Mouse (Mus musculus) hindbrain, embryonic 12.5 days (tissue): ENCODE measurements at regions not wholly inside any gene's neighbourhood (a gene's known extent, or its start where the extent isn't known, plus 50 kb on each side); places are given as distances from the start of the nearest gene placed in this dataset.

Experiments used
- ATAC-seq: fragments of 200-750 bp; cut with Nextera tagmentation; 2 replicates; pipeline ENCODE4 v1.8.0; 2017; ENCODE audit warnings: moderate TSS enrichment; ENCODE audit not compliant: low FRiP score
- H3K27ac ChIP-seq: fragments of 300-500 bp; sonication (generic); 2 replicates; pipeline ENCODE4 v1.5.1; 2016; ENCODE audit warnings: mild to moderate bottlenecking
- H3K27me3 ChIP-seq: fragments of 300-500 bp; sonication (generic); 2 replicates; pipeline ENCODE4 v1.6.1; 2016; ENCODE audit warnings: mild to moderate bottlenecking
- H3K36me3 ChIP-seq: fragments of 300-500 bp; sonication (generic); 2 replicates; pipeline ENCODE4 v1.6.1; 2016; ENCODE audit warnings: mild to moderate bottlenecking
- H3K4me1 ChIP-seq: fragments of 300-500 bp; sonication (generic); 2 replicates; pipeline ENCODE4 v1.6.1; 2016
- H3K4me2 ChIP-seq: fragments of 300-500 bp; sonication (generic); replicated peaks from 2 replicates; pipeline ENCODE4 v1.6.1; 2016; ENCODE audit warnings: mild to moderate bottlenecking
- H3K4me3 ChIP-seq: fragments of 300-500 bp; sonication (generic); 2 replicates; pipeline ENCODE4 v1.5.1; 2016; ENCODE audit warnings: mild to moderate bottlenecking
- H3K9ac ChIP-seq: fragments of 300-500 bp; sonication (generic); 2 replicates; pipeline ENCODE4 v1.6.1; 2016; ENCODE audit warnings: mild to moderate bottlenecking, moderate library complexity
- H3K9me3 ChIP-seq: fragments of 300-500 bp; sonication (generic); replicated peaks from 2 replicates; pipeline ENCODE4 v1.6.1; 2016; ENCODE audit warnings: mild to moderate bottlenecking
- WGBS: fragments of 180-500 bp; shearing (Covaris S2); methylation state at CpG from one replicate; pipeline ENCODE4 v1.1.7; 2016; 5-methylcytosine and 5-hydroxymethylcytosine counted together

GRCm38 (mm10) chr1:193702707-193703419 lies 332.8 kb upstream of the Camk1g start:
- H3K36me3 ChIP-seq, result no peaks in the 10 kb centered on the region
- H3K27ac ChIP-seq, result peak overlapping the region; percentile 50
- no peaks in the 10 kb centered on the region for H3K9me3 ChIP-seq
- peak overlapping the region; percentile 53 for H3K4me2 ChIP-seq
- H3K4me1 ChIP-seq, result peaks cover 13% of the 10 kb centered on the region
- H3K27me3 ChIP-seq, result 0 out of 2 replicates have a peak, but pooled peaks cover 4% of the 10 kb centered on the region
- peak overlapping the region; percentile 45 for H3K9ac ChIP-seq
- peak overlapping the region; percentile 24; the same call in 1 of the 2 replicates for H3K4me3 ChIP-seq
- ATAC-seq, result peak; percentile 43
- 15% methylated on average over 15 of the region's 15 CpGs for WGBS

- no peak overlapping the region for H3K9ac ChIP-seq
- H3K36me3 ChIP-seq, result no peaks in the 10 kb centered on the region
- no peak overlapping the region for H3K27ac ChIP-seq
- 0 out of 2 replicates have a peak, but pooled peaks cover 4% of the 10 kb centered on the region for H3K27me3 ChIP-seq
- H3K4me3 ChIP-seq, result no peak overlapping the region
- H3K4me1 ChIP-seq, result peaks cover 16% of the 10 kb centered on the region
- no peaks in the 10 kb centered on the region for H3K9me3 ChIP-seq
- ATAC-seq, result no peak
- WGBS, result 73% methylated on average over 3 of the region's 3 CpGs
- H3K4me2 ChIP-seq, result no peak overlapping the region
Observed at GRCm38 (mm10) chr1:193700217-193700616, 330.1 kb upstream of the Camk1g start.

GRCm38 (mm10) chr1:193698603-193699266 lies 328.6 kb upstream of the Camk1g start:
- peak; percentile 50 for ATAC-seq
- 0 out of 2 replicates have a peak, but pooled peaks cover 4% of the 10 kb centered on the region for H3K27me3 ChIP-seq
- peak overlapping the region; percentile 37; the same call in 1 of the 2 replicates for H3K27ac ChIP-seq
- peaks cover 16% of the 10 kb centered on the region for H3K4me1 ChIP-seq
- no peak overlapping the region for H3K4me3 ChIP-seq
- no peaks in the 10 kb centered on the region for H3K9me3 ChIP-seq
- no peaks in the 10 kb centered on the region for H3K36me3 ChIP-seq
- no peak overlapping the region for H3K9ac ChIP-seq
- H3K4me2 ChIP-seq, result no peak overlapping the region
- WGBS, result 8% methylated on average over 7 of the region's 7 CpGs

- no peaks in the 10 kb centered on the region for H3K9me3 ChIP-seq
- ATAC-seq, result peak; percentile 36; the same call in 1 of the 2 replicates
- no peak overlapping the region for H3K27ac ChIP-seq
- H3K27me3 ChIP-seq, result 0 out of 2 replicates have a peak, but pooled peaks cover 4% of the 10 kb centered on the region
- H3K4me3 ChIP-seq, result no peak overlapping the region
- peaks cover 18% of the 10 kb centered on the region for H3K4me1 ChIP-seq
- no peak overlapping the region for H3K9ac ChIP-seq
- 86% methylated on average over 3 of the region's 3 CpGs for WGBS
- H3K36me3 ChIP-seq, result no peaks in the 10 kb centered on the region
- H3K4me2 ChIP-seq, result no peak overlapping the region
Observed at GRCm38 (mm10) chr1:193697857-193698256, 327.8 kb upstream of the Camk1g start.

- no peak overlapping the region for H3K27ac ChIP-seq
- no peak overlapping the region for H3K9ac ChIP-seq
- H3K4me1 ChIP-seq, result peaks cover 17% of the 10 kb centered on the region
- H3K27me3 ChIP-seq, result 0 out of 2 replicates have a peak, but pooled peaks cover 4% of the 10 kb centered on the region
- H3K9me3 ChIP-seq, result no peaks in the 10 kb centered on the region
- no peaks in the 10 kb centered on the region for H3K36me3 ChIP-seq
- no peak for ATAC-seq
- H3K4me2 ChIP-seq, result no peak overlapping the region
- 39% methylated on average over 4 of the region's 4 CpGs for WGBS
- no peak overlapping the region for H3K4me3 ChIP-seq
Observed at GRCm38 (mm10) chr1:193697001-193697400, 326.9 kb upstream of the Camk1g start.

GRCm38 (mm10) chr1:193692991-193693390 lies 322.9 kb upstream of the Camk1g start:
- no peak for ATAC-seq
- no peaks in the 10 kb centered on the region for H3K9me3 ChIP-seq
- peaks cover 23% of the 10 kb centered on the region for H3K4me1 ChIP-seq
- no peak overlapping the region for H3K4me2 ChIP-seq
- H3K36me3 ChIP-seq, result no peaks in the 10 kb centered on the region
- H3K27me3 ChIP-seq, result no peaks in the 10 kb centered on the region
- H3K4me3 ChIP-seq, result no peak overlapping the region
- WGBS, result 24% methylated on average over 3 of the region's 3 CpGs
- no peak overlapping the region for H3K9ac ChIP-seq
- no peak overlapping the region for H3K27ac ChIP-seq

GRCm38 (mm10) chr1:193689601-193690000 lies 319.5 kb upstream of the Camk1g start:
- no peaks in the 10 kb centered on the region for H3K9me3 ChIP-seq
- peaks cover 19% of the 10 kb centered on the region for H3K4me1 ChIP-seq
- H3K36me3 ChIP-seq, result no peaks in the 10 kb centered on the region
- H3K27ac ChIP-seq, result no peak overlapping the region
- 50% methylated on average over 4 of the region's 4 CpGs for WGBS
- H3K27me3 ChIP-seq, result no peaks in the 10 kb centered on the region
- no peak for ATAC-seq
- no peak overlapping the region for H3K4me2 ChIP-seq
- no peak overlapping the region for H3K9ac ChIP-seq
- no peak overlapping the region for H3K4me3 ChIP-seq

GRCm38 (mm10) chr1:193682917-193683316 lies 312.8 kb upstream of the Camk1g start:
- no peak overlapping the region for H3K4me2 ChIP-seq
- H3K27ac ChIP-seq, result no peak overlapping the region
- no peaks in the 10 kb centered on the region for H3K36me3 ChIP-seq
- H3K4me3 ChIP-seq, result no peak overlapping the region
- ATAC-seq, result no peak
- 53% methylated on average over 2 of the region's 2 CpGs for WGBS
- H3K9ac ChIP-seq, result no peak overlapping the region
- no peaks in the 10 kb centered on the region for H3K27me3 ChIP-seq
- no peaks in the 10 kb centered on the region for H3K9me3 ChIP-seq
- no peaks in the 10 kb centered on the region for H3K4me1 ChIP-seq

- H3K4me2 ChIP-seq, result no peak overlapping the region
- H3K4me3 ChIP-seq, result no peak overlapping the region
- 81% methylated on average over 2 of the region's 2 CpGs for WGBS
- H3K9ac ChIP-seq, result no peak overlapping the region
- no peaks in the 10 kb centered on the region for H3K27me3 ChIP-seq
- no peak overlapping the region for H3K27ac ChIP-seq
- no peaks in the 10 kb centered on the region for H3K4me1 ChIP-seq
- no peaks in the 10 kb centered on the region for H3K9me3 ChIP-seq
- no peaks in the 10 kb centered on the region for H3K36me3 ChIP-seq
- ATAC-seq, result no peak
Observed at GRCm38 (mm10) chr1:193678448-193678847, 308.4 kb upstream of the Camk1g start.

- WGBS, result 37% methylated on average over 3 of the region's 3 CpGs
- Histone ChIP-seq H3K4me3 (no peak overlapping the region), H3K4me1 (0 out of 2 replicates have a peak, but pooled peaks cover 7% of the 10 kb centered on the region), H3K9me3 (no peaks in the 10 kb centered on the region), H3K9ac (no peak overlapping the region), H3K27ac (no peak overlapping the region), H3K4me2 (no peak overlapping the region), H3K36me3 (no peaks in the 10 kb centered on the region), H3K27me3 (no peaks in the 10 kb centered on the region)
- ATAC-seq, result no peak
Observed at GRCm38 (mm10) chr1:193673236-193673830, 303.2 kb upstream of the Camk1g start.

GRCm38 (mm10) chr1:193672681-193673080 lies 302.6 kb upstream of the Camk1g start:
- WGBS, result 78% methylated on average over 3 of the region's 3 CpGs
- Histone ChIP-seq H3K27me3 (no peaks in the 10 kb centered on the region), H3K4me3 (no peak overlapping the region), H3K36me3 (no peaks in the 10 kb centered on the region), H3K27ac (0 out of 2 replicates have a peak overlapping the region, but pooled peaks have one; percentile 17), H3K9ac (no peak overlapping the region), H3K9me3 (no peaks in the 10 kb centered on the region), H3K4me2 (no peak overlapping the region), H3K4me1 (0 out of 2 replicates have a peak, but pooled peaks cover 7% of the 10 kb centered on the region)
- no peak for ATAC-seq

- H3K27me3 ChIP-seq, result no peaks in the 10 kb centered on the region
- peak; percentile 59; the same call in 1 of the 2 replicates for ATAC-seq
- H3K27ac ChIP-seq, result no peak overlapping the region
- H3K36me3 ChIP-seq, result no peaks in the 10 kb centered on the region
- WGBS, result 57% methylated on average over 3 of the region's 3 CpGs
- no peak overlapping the region for H3K9ac ChIP-seq
- H3K4me3 ChIP-seq, result no peak overlapping the region
- no peaks in the 10 kb centered on the region for H3K9me3 ChIP-seq
- no peak overlapping the region for H3K4me2 ChIP-seq
- H3K4me1 ChIP-seq, result 0 out of 2 replicates have a peak, but pooled peaks cover 7% of the 10 kb centered on the region
Observed at GRCm38 (mm10) chr1:193671816-193672254, 301.7 kb upstream of the Camk1g start.
